Mouse (Mus musculus) forebrain, embryonic 13.5 days (tissue): ENCODE results near the gene Akp3. TPM values are rescaled to one million over a fixed set of nuclear protein-coding genes. Genes with fewer than 3 reads are reported as not detected.
A peak's percentile ranks its signal among the peaks of the same experiment; 100 is the strongest.

ENCODE experiments used
- ATAC-seq: fragments of 200-750 bp; cut with Nextera tagmentation; 2 replicates; pipeline ENCODE4 v1.8.0; 2017
- H3K27ac ChIP-seq: fragments of 300-500 bp; sonication (generic); 2 replicates; pipeline ENCODE4 v1.5.1; 2015; ENCODE audit warnings: inconsistent platforms, mild to moderate bottlenecking, moderate library complexity
- H3K27me3 ChIP-seq: fragments of 300-500 bp; sonication (generic); 2 replicates; pipeline ENCODE4 v1.6.1; 2015; ENCODE audit warnings: mild to moderate bottlenecking, inconsistent platforms
- H3K36me3 ChIP-seq: fragments of 300-500 bp; sonication (generic); 2 replicates; pipeline ENCODE4 v1.6.1; 2015; ENCODE audit warnings: mild to moderate bottlenecking, inconsistent platforms; ENCODE audit not compliant: poor library complexity, severe bottlenecking
- H3K4me1 ChIP-seq: fragments of 300-500 bp; sonication (generic); 2 replicates; pipeline ENCODE4 v1.6.1; 2015; ENCODE audit warnings: inconsistent platforms
- H3K4me2 ChIP-seq: fragments of 300-500 bp; sonication (generic); 2 replicates; pipeline ENCODE4 v1.6.1; 2015; ENCODE audit warnings: inconsistent platforms, mild to moderate bottlenecking, moderate library complexity
- H3K4me3 ChIP-seq: fragments of 300-500 bp; sonication (generic); 2 replicates; pipeline ENCODE4 v1.5.1; 2015; ENCODE audit warnings: mild to moderate bottlenecking, inconsistent platforms
- H3K9ac ChIP-seq: fragments of 300-500 bp; sonication (generic); 2 replicates; pipeline ENCODE4 v1.6.1; 2015; ENCODE audit warnings: mild to moderate bottlenecking, inconsistent platforms
- H3K9me3 ChIP-seq: fragments of 300-500 bp; sonication (generic); replicated peaks from 2 replicates; pipeline ENCODE4 v1.6.1; 2016; ENCODE audit warnings: inconsistent platforms
- WGBS: fragments of 180-500 bp; shearing (Covaris S2); methylation state at CpG from one replicate; pipeline ENCODE4 v1.1.7; 2015; 5-methylcytosine and 5-hydroxymethylcytosine counted together
- polyA plus RNA-seq: library from polyadenylated mRNA; unstranded; fragments of >200 nt; fragmentation: Nextera tagmentation; extraction: Ambion mirVana; gene quantifications from 2 replicates; pipeline ENCODE4 v1.2.1, GENCODE M21; 2015

Akp3 gene
- polyA plus RNA-seq, 1 experiment from 2014 or later: not detected

DNA sequence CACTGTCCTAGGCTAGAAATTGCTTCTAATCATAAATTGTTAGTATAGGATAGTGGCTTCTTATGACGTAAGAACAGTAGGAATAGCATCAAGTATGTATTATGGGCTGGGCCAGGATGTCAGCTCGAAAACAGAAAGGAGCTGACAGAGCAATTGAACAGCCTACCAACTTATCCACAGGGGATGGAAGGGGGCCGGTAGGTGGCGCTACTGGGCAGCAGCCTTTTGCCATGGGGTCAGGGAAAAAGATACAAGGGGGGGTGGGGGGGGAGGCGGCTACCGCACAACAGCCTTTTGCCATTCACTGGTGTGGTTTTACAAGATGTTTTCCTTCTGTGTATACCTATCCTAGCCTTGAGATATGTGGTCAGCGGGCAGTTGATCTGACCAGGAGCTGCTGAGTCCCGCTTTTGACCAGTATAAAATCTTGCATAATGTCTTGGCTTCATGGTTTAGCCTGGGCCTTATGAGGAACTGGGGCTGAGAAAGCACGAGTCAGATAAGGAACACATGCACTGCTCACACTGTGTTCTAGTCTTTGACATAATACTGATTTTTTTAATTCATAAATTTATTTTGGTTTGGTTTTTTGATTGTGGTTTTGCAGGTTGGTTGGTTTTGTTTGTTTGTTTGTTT, 12.9 kb upstream of the Akp3 start:
- Histone ChIP-seq H3K4me2 (no peak overlapping the region), H3K9ac (no peak overlapping the region), H3K27ac (no peak overlapping the region), H3K4me3 (no peak overlapping the region), H3K4me1 (no peaks in the 10 kb centered on the region), H3K36me3 (no peaks in the 10 kb centered on the region), H3K9me3 (no peaks in the 10 kb centered on the region), H3K27me3 (no peaks in the 10 kb centered on the region)
- no peak for ATAC-seq
- 37% methylated on average over 9 of the region's 9 CpGs for WGBS

DNA sequence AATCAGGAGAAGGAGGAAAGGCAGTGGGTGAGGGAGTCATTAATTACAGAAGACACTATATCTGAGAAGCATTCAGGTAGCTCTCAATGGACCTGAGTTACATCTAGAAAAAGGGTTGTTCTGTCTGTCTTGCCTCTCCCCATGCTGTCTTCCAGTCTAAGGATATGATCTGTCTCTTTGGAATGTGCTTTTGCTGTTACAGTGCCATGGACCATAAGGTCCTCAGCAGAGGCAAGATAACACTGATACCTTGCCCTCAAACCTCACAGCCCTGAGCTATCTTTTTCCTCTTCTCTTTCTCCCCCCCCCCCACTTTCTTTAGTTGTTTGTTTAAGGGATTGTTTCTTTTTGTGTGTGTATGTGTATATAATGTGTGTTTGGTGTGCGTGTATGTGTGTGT, 10.0 kb upstream of the Akp3 start:
- H3K9ac ChIP-seq: no peak overlapping the region
- no peak overlapping the region for H3K4me3 ChIP-seq
- no peaks in the 10 kb centered on the region for H3K27me3 ChIP-seq
- ATAC-seq: no peak
- no peak overlapping the region for H3K27ac ChIP-seq
- no peaks in the 10 kb centered on the region for H3K9me3 ChIP-seq
- H3K4me2 ChIP-seq: no peak overlapping the region
- WGBS: 94% methylated on average over 1 of the region's 1 CpGs
- no peaks in the 10 kb centered on the region for H3K4me1 ChIP-seq
- no peaks in the 10 kb centered on the region for H3K36me3 ChIP-seq

DNA sequence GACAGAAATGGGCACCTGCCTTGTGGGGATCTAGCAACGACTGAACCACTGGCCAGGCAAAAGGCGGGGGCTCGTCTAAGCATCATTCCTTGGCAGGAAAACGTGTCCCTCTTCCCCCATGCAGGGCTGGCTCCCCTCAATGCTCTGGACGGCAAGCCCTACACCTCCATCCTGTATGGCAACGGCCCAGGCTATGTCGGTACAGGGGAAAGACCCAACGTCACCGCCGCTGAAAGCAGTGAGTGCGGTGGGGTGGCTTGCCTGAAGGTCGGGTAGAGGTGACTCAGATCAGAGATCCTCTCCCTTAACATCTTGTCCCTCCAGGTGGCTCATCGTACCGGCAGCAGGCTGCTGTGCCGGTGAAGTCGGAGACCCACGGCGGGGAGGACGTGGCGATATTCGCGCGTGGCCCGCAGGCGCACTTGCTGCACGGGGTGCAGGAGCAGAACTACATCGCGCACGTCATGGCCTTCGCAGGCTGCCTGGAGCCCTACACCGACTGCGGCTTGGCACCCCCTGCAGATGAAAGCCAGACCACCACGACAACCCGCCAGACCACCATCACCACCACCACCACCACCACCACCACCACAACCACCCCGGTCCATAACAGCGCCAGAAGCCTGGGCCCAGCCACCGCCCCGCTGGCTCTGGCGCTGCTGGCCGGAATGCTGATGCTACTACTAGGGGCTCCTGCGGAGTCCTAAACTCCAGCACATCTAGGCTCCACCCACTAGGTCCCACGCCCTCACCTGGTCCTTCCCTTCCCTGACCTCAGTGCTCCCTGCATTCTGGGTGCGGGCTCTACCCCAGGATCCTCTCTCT, 2.6 kb downstream of the Akp3 start:
- H3K9ac ChIP-seq: no peak overlapping the region
- H3K36me3 ChIP-seq: no peaks in the 10 kb centered on the region
- H3K4me1 ChIP-seq: no peaks in the 10 kb centered on the region
- no peaks in the 10 kb centered on the region for H3K9me3 ChIP-seq
- 5% methylated on average over 43 of the region's 43 CpGs for WGBS
- H3K4me2 ChIP-seq: peak overlapping the region; percentile 40
- peaks cover 38% of the 10 kb centered on the region for H3K27me3 ChIP-seq
- no peak for ATAC-seq
- H3K4me3 ChIP-seq: peak overlapping the region; percentile 19; the same call in 1 of the 2 replicates
- no peak overlapping the region for H3K27ac ChIP-seq

DNA sequence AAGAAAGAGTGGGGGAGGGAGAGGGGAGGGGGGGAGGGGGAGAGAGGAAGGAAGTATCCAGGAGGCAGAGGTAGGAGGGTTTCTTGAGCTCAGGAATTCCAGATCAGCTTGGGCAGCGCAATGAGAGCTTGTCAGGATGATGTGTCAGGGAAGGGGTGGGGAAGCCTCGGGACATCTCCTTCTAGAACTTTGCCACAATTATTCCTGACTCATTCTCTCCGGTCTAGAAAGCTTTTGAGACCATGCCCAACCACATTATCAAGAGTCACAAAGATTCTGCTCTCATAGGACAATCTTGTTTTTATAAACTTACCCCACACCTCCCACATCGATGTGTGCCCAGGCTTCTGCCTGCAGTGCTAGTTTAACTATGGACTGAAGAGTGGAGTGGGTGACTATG, 7.0 kb downstream of the Akp3 start:
- no peak overlapping the region for H3K4me2 ChIP-seq
- H3K9me3 ChIP-seq: no peaks in the 10 kb centered on the region
- no peak overlapping the region for H3K4me3 ChIP-seq
- no peak overlapping the region for H3K27ac ChIP-seq
- H3K27me3 ChIP-seq: peaks cover 25% of the 10 kb centered on the region
- no peaks in the 10 kb centered on the region for H3K36me3 ChIP-seq
- H3K4me1 ChIP-seq: no peaks in the 10 kb centered on the region
- WGBS: 82% methylated on average over 4 of the region's 4 CpGs
- H3K9ac ChIP-seq: no peak overlapping the region
- ATAC-seq: no peak

DNA sequence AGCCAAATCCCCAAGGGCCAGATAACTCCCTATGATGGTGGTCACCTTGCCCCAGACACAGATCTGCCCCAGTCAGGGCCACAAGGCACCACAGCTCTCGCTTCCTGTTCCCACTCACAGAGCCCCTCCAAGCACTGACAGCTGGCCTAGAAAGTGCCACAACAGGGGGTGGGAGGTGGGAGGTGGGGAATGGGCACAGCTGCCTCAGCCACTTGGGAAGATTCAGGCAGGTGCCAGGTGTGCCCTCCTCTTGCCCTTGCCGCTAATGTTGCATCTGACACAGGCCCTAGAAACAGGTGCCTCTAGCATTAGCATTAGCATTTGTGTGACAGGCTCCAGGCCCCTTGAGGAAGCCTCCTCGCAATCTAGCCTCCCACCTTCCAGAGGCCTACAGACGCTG, 16.8 kb downstream of the Akp3 start:
- no peak for ATAC-seq
- H3K27ac ChIP-seq: no peak overlapping the region
- H3K27me3 ChIP-seq: no peaks in the 10 kb centered on the region
- H3K9me3 ChIP-seq: no peaks in the 10 kb centered on the region
- no peak overlapping the region for H3K4me2 ChIP-seq
- no peaks in the 10 kb centered on the region for H3K36me3 ChIP-seq
- H3K4me3 ChIP-seq: no peak overlapping the region
- no peak overlapping the region for H3K9ac ChIP-seq
- peaks cover 16% of the 10 kb centered on the region; the same call in 1 of the 2 replicates for H3K4me1 ChIP-seq
- 87% methylated on average over 4 of the region's 4 CpGs for WGBS

DNA sequence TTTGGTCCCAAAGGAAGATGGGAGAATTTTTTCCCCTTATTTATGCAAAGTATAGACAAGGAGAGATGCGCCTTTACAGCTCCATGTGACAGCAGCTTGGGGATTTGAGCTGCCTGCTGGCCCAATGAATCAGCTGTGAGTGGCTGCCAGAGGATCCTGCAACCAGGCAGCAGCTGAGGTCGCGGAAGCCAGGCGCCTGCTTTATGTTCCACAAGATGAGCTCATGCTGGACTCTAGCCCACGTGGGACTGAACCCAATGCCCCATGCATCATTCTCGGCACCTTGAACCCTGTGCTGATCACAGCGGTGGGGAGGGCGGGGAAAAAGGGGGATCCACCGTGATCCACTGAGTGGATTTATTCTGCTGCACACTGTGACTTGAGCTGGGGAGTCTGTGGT, 17.7 kb downstream of the Akp3 start:
- WGBS: 71% methylated on average over 9 of the region's 9 CpGs
- Histone ChIP-seq H3K4me2 (no peak overlapping the region), H3K9me3 (no peaks in the 10 kb centered on the region), H3K9ac (no peak overlapping the region), H3K27me3 (no peaks in the 10 kb centered on the region), H3K27ac (0 out of 2 replicates have a peak overlapping the region, but pooled peaks have one; percentile 14), H3K4me1 (peaks cover 16% of the 10 kb centered on the region; the same call in 1 of the 2 replicates), H3K4me3 (no peak overlapping the region), H3K36me3 (no peaks in the 10 kb centered on the region)
- no peak for ATAC-seq

DNA sequence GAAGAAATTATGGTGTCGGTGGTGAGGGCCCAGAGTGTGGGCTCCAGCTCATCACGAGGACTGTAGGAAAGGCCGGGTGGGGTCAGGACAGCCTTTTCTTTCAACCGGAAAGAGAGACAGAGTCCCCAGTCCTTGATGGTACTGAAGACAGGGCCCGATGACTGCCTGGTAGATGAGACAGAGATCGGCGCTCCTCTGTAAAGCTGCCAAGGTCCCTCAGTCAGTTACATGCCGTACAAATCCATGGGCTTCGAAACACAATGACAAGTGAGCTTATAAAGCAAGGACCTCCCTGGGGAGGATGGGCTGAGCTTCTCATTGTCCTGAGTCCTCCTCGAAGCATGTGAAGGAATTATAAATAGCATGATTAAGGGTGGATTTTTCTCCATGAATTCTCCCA, 18.4 kb downstream of the Akp3 start:
- Histone ChIP-seq H3K27ac (no peak overlapping the region), H3K9ac (no peak overlapping the region), H3K27me3 (peaks cover 6% of the 10 kb centered on the region; the same call in 1 of the 2 replicates), H3K9me3 (no peaks in the 10 kb centered on the region), H3K4me3 (no peak overlapping the region), H3K4me1 (peaks cover 16% of the 10 kb centered on the region; the same call in 1 of the 2 replicates), H3K4me2 (no peak overlapping the region), H3K36me3 (no peaks in the 10 kb centered on the region)
- ATAC-seq: no peak
- 66% methylated on average over 10 of the region's 10 CpGs for WGBS

DNA sequence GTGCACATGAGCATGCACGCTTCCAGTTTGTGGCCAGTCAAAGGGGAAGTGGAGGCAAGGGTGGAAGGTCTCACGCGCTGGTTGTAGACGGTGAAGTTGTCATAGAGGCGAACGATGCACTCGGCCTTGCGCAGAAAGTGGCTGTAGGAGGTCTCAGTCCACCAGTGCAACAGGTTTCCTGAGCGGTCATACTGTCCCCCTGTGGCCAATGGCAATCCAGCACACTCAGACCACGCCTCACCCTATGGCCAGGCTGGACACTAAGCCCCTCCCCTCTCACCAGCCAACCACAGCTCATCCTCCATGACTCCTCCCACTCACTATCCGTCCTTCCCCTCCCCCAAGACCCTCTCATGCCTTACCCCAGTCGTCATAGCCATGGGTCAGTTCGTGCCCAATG, 24.6 kb downstream of the Akp3 start:
- no peak overlapping the region for H3K27ac ChIP-seq
- no peak overlapping the region for H3K4me2 ChIP-seq
- H3K9me3 ChIP-seq: no peaks in the 10 kb centered on the region
- 31% methylated on average over 13 of the region's 13 CpGs for WGBS
- H3K4me1 ChIP-seq: peaks cover 15% of the 10 kb centered on the region
- H3K27me3 ChIP-seq: peaks cover 62% of the 10 kb centered on the region
- peaks cover 3% of the 10 kb centered on the region; the same call in 1 of the 2 replicates for H3K36me3 ChIP-seq
- H3K9ac ChIP-seq: no peak overlapping the region
- ATAC-seq: no peak
- H3K4me3 ChIP-seq: no peak overlapping the region

DNA sequence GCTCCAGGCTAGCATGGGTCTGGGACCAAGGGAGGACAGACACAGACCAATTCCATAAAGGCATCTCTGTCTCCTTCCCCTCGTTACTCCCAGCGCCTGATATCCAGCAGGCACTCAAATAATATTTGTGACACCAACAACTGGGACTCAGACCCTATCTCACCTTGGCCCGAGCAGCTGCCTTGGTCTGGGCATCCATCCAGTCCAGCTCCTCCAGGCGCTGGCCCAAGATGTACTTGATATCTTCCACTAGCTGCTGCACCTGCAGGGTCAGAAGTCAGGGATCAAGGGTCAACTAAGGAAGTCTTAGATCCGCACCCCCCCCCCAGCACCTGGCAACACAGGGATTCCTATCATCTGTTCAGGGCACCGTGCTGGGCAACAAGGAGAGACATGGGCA, 26.5 kb downstream of the Akp3 start:
- H3K4me2 ChIP-seq: no peak overlapping the region
- H3K27ac ChIP-seq: no peak overlapping the region
- 83% methylated on average over 6 of the region's 6 CpGs for WGBS
- ATAC-seq: no peak
- H3K4me3 ChIP-seq: no peak overlapping the region
- peaks cover 3% of the 10 kb centered on the region; the same call in 1 of the 2 replicates for H3K36me3 ChIP-seq
- H3K27me3 ChIP-seq: peaks cover 81% of the 10 kb centered on the region
- peaks cover 31% of the 10 kb centered on the region for H3K4me1 ChIP-seq
- no peak overlapping the region for H3K9ac ChIP-seq
- no peaks in the 10 kb centered on the region for H3K9me3 ChIP-seq

DNA sequence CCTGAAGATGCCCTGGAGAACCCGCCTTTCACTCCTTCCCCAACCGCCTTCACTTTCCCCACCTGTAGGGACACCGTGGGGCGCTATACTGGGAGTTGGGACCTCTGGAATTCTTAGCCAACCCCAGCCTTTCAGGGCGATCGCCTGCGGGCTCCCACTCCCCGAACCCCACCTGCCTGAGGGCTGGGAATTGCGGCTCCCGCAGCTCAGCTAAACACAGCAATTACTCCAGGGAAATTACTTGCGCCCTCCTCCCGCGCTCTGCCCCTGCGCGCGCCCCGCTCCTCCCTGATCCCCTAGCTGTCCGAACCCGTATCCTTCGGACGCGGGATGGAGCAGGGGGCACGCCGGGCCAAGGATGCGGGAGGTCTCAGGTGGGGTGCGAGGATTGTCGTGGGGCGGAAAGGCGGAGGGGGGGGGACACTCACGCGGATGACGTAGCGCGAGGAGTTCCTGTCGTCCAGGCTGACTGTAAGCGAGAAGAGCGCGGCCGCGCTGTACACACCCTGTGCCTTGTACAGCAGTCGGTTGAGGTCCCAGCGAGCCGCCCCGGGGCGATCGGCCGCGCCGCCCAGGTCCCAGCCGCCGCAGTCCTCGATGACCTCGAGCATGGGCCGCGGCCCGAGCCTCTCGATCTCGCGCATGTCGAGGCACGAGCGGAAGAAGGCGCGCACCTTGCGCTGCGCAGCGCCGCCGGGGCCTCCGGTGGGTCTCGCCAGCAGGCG, 29.2 kb downstream of the Akp3 start:
- ATAC-seq: peak; percentile 23; the same call in 1 of the 2 replicates
- WGBS: 1% methylated on average over 65 of the region's 72 CpGs
- Histone ChIP-seq H3K27ac (no peak overlapping the region), H3K36me3 (peaks cover 3% of the 10 kb centered on the region; the same call in 1 of the 2 replicates), H3K27me3 (peaks cover 99% of the 10 kb centered on the region), H3K4me2 (peak overlapping the region; percentile 69), H3K9me3 (no peaks in the 10 kb centered on the region), H3K4me3 (peak overlapping the region; percentile 49), H3K9ac (peak overlapping the region; percentile 53), H3K4me1 (peaks cover 31% of the 10 kb centered on the region)

DNA sequence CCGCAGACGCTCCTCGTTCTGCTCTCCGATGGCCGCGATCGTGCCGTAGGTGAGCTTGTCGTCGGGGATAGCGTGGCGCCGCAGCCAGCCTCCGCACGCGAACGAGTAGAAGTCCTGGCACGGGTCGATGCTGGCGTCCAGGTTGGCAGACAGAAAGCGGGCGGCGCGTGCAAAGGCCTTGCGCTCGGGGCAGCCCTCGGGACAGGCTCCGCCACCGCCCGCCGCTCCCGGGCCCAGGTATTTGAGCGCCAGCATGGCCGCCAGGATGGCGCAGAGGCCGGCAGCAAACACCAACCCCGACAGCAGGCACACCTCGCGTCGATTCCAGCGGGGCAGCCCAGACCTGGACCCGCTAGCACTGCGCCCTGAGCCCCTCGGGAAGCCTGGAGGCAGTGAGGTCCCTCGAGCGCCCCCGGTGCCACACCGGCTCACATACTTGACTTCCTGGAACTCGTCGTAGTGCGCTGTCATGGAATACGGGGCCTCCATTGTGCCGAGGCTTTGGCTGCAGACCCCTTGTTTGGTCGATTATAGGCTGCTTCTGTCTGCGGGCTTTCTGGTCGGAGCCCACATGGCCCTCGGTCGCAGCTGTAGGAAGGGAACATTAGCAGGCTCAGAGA, 29.8 kb downstream of the Akp3 start:
- peaks cover 31% of the 10 kb centered on the region for H3K4me1 ChIP-seq
- peak overlapping the region; percentile 49 for H3K4me3 ChIP-seq
- peaks cover 3% of the 10 kb centered on the region; the same call in 1 of the 2 replicates for H3K36me3 ChIP-seq
- peak overlapping the region; percentile 69 for H3K4me2 ChIP-seq
- peaks cover 97% of the 10 kb centered on the region for H3K27me3 ChIP-seq
- WGBS: under 1% methylated on average over 55 of the region's 58 CpGs
- peak; percentile 23 for ATAC-seq
- H3K27ac ChIP-seq: no peak overlapping the region
- peak overlapping the region; percentile 53 for H3K9ac ChIP-seq
- H3K9me3 ChIP-seq: no peaks in the 10 kb centered on the region
